Comparison of ENCODE assay signal across 10 mouse cellular contexts in the genomic region with DNA sequence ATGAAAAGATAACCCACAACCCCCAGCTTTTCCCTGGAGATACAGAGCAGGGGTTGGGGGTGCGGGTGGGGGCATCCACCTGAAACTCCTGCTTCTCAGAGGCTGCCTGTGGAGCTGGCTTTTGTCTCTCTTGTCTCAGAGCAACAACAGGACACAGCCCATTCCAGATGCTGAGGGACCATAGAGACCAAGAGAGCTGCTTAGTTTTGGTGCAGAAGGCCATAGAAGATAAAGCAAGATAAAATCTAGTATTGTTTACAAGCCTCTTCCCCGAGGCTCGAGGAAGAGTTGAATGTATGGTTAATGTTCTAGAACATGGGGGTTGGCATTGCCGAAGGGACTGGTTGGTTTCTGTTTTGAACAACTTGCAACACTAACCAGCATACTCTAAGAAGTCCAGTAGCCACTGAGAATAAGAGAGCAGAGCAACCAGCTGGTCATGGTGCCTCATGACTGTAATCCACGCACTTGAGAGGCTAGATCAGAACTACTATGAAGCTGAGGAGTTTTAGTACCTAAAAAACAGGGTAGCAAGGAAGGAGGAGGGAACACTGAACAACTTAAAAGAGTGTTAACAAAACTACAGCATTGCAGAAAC. TPM values are rescaled to one million over a fixed set of nuclear protein-coding genes. Genes with fewer than 3 reads are reported as not detected.
A peak's percentile ranks its signal among the peaks of the same experiment; 100 is the strongest.
DNase-seq lines count a peak whose midpoint lies in the region; ATAC-seq and TF ChIP-seq lines count a peak whose summit lies in the region.
"Had no signal": no experiment of that assay in that cellular context is flagged by ENCODE, and none has a peak within 500 bp of the region (broad histone marks: within the 10 kb centered on the region; RNA-seq: fewer than 3 reads in every experiment).

No protein-coding gene starts in this region.

- DNase-seq in kidney, postnatal 10 days, result no peak
- no peak for DNase-seq in embryonic facial prominence, embryonic 10.5 days (ENCODE audit: low spot score)
- DNase-seq in midbrain, postnatal 0 days (ENCODE audit: low spot score), result no peak
- no peak for DNase-seq in cerebellum, postnatal 14 days
- DNase-seq in cerebellum, adult 11 months, result no peak
- DNase-seq in frontal cortex, postnatal 14 days (ENCODE audit: low spot score in 2 of 2), result no peak
- DNase-seq: cerebellum, adult 8-10 months had no signal

- no peak overlapping the region for H3K4me3 ChIP-seq in kidney, embryonic 16.5 days (ENCODE audit: low read length)
- peak overlapping the region; percentile 97 for H3K4me3 ChIP-seq in embryonic facial prominence, embryonic 10.5 days
- no peak overlapping the region for H3K4me3 ChIP-seq in intestine, embryonic 15.5 days (replicated peaks)
- H3K4me3 ChIP-seq in midbrain, postnatal 0 days (ENCODE audit: low read depth, low read length), result no peak overlapping the region

- H3K4me1 ChIP-seq in kidney, embryonic 16.5 days (ENCODE audit: insufficient read depth, low read length), result peaks cover 28% of the 10 kb centered on the region
- peaks cover 30% of the 10 kb centered on the region for H3K4me1 ChIP-seq in embryonic facial prominence, embryonic 10.5 days
- peaks cover 10% of the 10 kb centered on the region for H3K4me1 ChIP-seq in intestine, embryonic 15.5 days (replicated peaks)
- peaks cover 8% of the 10 kb centered on the region; the same call in 1 of the 2 replicates for H3K4me1 ChIP-seq in midbrain, postnatal 0 days (ENCODE audit: insufficient read depth, low read length)

- H3K27ac ChIP-seq in kidney, embryonic 16.5 days (ENCODE audit: low read length), result no peak overlapping the region
- no peak overlapping the region for H3K27ac ChIP-seq in embryonic facial prominence, embryonic 10.5 days (replicated peaks)
- H3K27ac ChIP-seq in intestine, embryonic 15.5 days, result no peak overlapping the region
- H3K27ac ChIP-seq in midbrain, postnatal 0 days (ENCODE audit: low read depth, low read length), result no peak overlapping the region

- H3K9me3 ChIP-seq in kidney, embryonic 16.5 days (ENCODE audit: low read length), result no peaks in the 10 kb centered on the region
- no peaks in the 10 kb centered on the region for H3K9me3 ChIP-seq in embryonic facial prominence, embryonic 10.5 days
- H3K9me3 ChIP-seq in intestine, embryonic 15.5 days, result no peaks in the 10 kb centered on the region
- H3K9me3 ChIP-seq in midbrain, postnatal 0 days (ENCODE audit: low read length), result no peaks in the 10 kb centered on the region

- peak overlapping the region; percentile 20 for H3K9ac ChIP-seq in kidney, embryonic 16.5 days (replicated peaks; ENCODE audit: low read length)
- no peak overlapping the region for H3K9ac ChIP-seq in intestine, embryonic 15.5 days
- no peak overlapping the region for H3K9ac ChIP-seq in midbrain, postnatal 0 days (replicated peaks; ENCODE audit: low read length, poor library complexity, severe bottlenecking)

- no peak for ATAC-seq in kidney, embryonic 16.5 days (ENCODE audit: low FRiP score, low TSS enrichment)
- no peak for ATAC-seq in intestine, embryonic 15.5 days
- no peak for ATAC-seq in midbrain, postnatal 0 days (ENCODE audit: low FRiP score)

- WGBS in kidney, embryonic 16.5 days, result 73% methylated on average over 5 of the region's 5 CpGs
- WGBS in embryonic facial prominence, embryonic 10.5 days, result 84% methylated on average over 5 of the region's 5 CpGs
- WGBS in intestine, embryonic 15.5 days, result 70% methylated on average over 5 of the region's 5 CpGs
- WGBS in midbrain, postnatal 0 days, result 87% methylated on average over 5 of the region's 5 CpGs

- H3K4me2 ChIP-seq in kidney, embryonic 16.5 days (replicated peaks; ENCODE audit: low read depth, low read length), result peak overlapping the region; percentile 27; the same call in 1 of the 2 replicates
- peak overlapping the region; percentile 72 for H3K4me2 ChIP-seq in intestine, embryonic 15.5 days (replicated peaks)
- peak overlapping the region; percentile 73; the same call in 1 of the 2 replicates for H3K4me2 ChIP-seq in midbrain, postnatal 0 days (ENCODE audit: low read depth, low read length, poor library complexity, severe bottlenecking)

- H3K27me3 ChIP-seq in kidney, embryonic 16.5 days (ENCODE audit: insufficient read depth, low read length), result no peaks in the 10 kb centered on the region
- H3K27me3 ChIP-seq in embryonic facial prominence, embryonic 10.5 days (replicated peaks; ENCODE audit: low read depth, poor library complexity, severe bottlenecking), result no peaks in the 10 kb centered on the region
- no peaks in the 10 kb centered on the region for H3K27me3 ChIP-seq in intestine, embryonic 15.5 days (replicated peaks)
- H3K27me3 ChIP-seq in midbrain, postnatal 0 days (ENCODE audit: insufficient read depth, low read length), result no peaks in the 10 kb centered on the region

- peaks cover 12% of the 10 kb centered on the region; the same call in 1 of the 2 replicates for H3K36me3 ChIP-seq in kidney, embryonic 16.5 days (ENCODE audit: insufficient read depth, low read length)
- peaks cover 26% of the 10 kb centered on the region for H3K36me3 ChIP-seq in embryonic facial prominence, embryonic 10.5 days (replicated peaks)
- H3K36me3 ChIP-seq in intestine, embryonic 15.5 days, result 0 out of 2 replicates have a peak, but pooled peaks cover 5% of the 10 kb centered on the region
- H3K36me3 ChIP-seq in midbrain, postnatal 0 days (ENCODE audit: insufficient read depth, low read length), result no peaks in the 10 kb centered on the region

- no peak for TF ChIP-seq CTCF in midbrain, postnatal 0 days (IDR thresholded peaks at IDR 0.05)

RNA-seq across cellular contexts. Expression of gene Cpsf7, which starts 1.5 kb away (rescaled TPM):
- polyA plus RNA-seq in kidney, embryonic 16.5 days (2015; fragmentation: Nextera tagmentation; extraction: Ambion mirVana), result 47.5 and 53.0 TPM in 2 replicates
- polyA plus RNA-seq in embryonic facial prominence, embryonic 10.5 days (2016; fragmentation: Nextera tagmentation; extraction: Ambion mirVana), result 54.5 and 55.3 TPM in 2 replicates
- 30.8 and 36.3 TPM in 2 replicates for polyA plus RNA-seq in intestine, embryonic 15.5 days (2015; fragmentation: Nextera tagmentation; extraction: Ambion mirVana)
- total RNA-seq in midbrain, postnatal 0 days (2014; rRNA removed), result 55.7 and 62.3 TPM in 2 replicates
- 36.7 and 40.6 TPM in 2 replicates for polyA plus RNA-seq in midbrain, postnatal 0 days (2015; fragmentation: Nextera tagmentation; extraction: Ambion mirVana)

RNA-seq across cellular contexts. Expression of gene Sdhaf2, which starts 2.4 kb away (rescaled TPM):
- 65.1 and 66.0 TPM in 2 replicates for polyA plus RNA-seq in kidney, embryonic 16.5 days (2015; fragmentation: Nextera tagmentation; extraction: Ambion mirVana)
- 62.2 and 64.0 TPM in 2 replicates for polyA plus RNA-seq in embryonic facial prominence, embryonic 10.5 days (2016; fragmentation: Nextera tagmentation; extraction: Ambion mirVana)
- polyA plus RNA-seq in intestine, embryonic 15.5 days (2015; fragmentation: Nextera tagmentation; extraction: Ambion mirVana), result 57.2 and 58.3 TPM in 2 replicates
- total RNA-seq in midbrain, postnatal 0 days (2014; rRNA removed), result 51.5 and 54.4 TPM in 2 replicates
- 56.1 and 64.3 TPM in 2 replicates for polyA plus RNA-seq in midbrain, postnatal 0 days (2015; fragmentation: Nextera tagmentation; extraction: Ambion mirVana)

RNA-seq across cellular contexts. Expression of gene Tmem216, which starts 32.5 kb away (rescaled TPM):
- polyA plus RNA-seq in kidney, embryonic 16.5 days (2015; fragmentation: Nextera tagmentation; extraction: Ambion mirVana), result 51.9 and 53.0 TPM in 2 replicates
- 62.2 and 68.6 TPM in 2 replicates for polyA plus RNA-seq in embryonic facial prominence, embryonic 10.5 days (2016; fragmentation: Nextera tagmentation; extraction: Ambion mirVana)
- polyA plus RNA-seq in intestine, embryonic 15.5 days (2015; fragmentation: Nextera tagmentation; extraction: Ambion mirVana), result 34.5 and 34.9 TPM in 2 replicates
- total RNA-seq in midbrain, postnatal 0 days (2014; rRNA removed), result 23.1 and 33.8 TPM in 2 replicates
- 41.5 and 47.0 TPM in 2 replicates for polyA plus RNA-seq in midbrain, postnatal 0 days (2015; fragmentation: Nextera tagmentation; extraction: Ambion mirVana)

RNA-seq across cellular contexts. Expression of gene Ppp1r32, which starts 40.9 kb away (rescaled TPM):
- 0.13 TPM in 1 of 2 replicates, not detected in the other for polyA plus RNA-seq in kidney, embryonic 16.5 days (2015; fragmentation: Nextera tagmentation; extraction: Ambion mirVana)
- polyA plus RNA-seq in embryonic facial prominence, embryonic 10.5 days (2016; fragmentation: Nextera tagmentation; extraction: Ambion mirVana), result 0.29 and 0.39 TPM in 2 replicates
- 0.68 and 1.4 TPM in 2 replicates for polyA plus RNA-seq in intestine, embryonic 15.5 days (2015; fragmentation: Nextera tagmentation; extraction: Ambion mirVana)
- 4.9 and 7.8 TPM in 2 replicates for total RNA-seq in midbrain, postnatal 0 days (2014; rRNA removed)
- polyA plus RNA-seq in midbrain, postnatal 0 days (2015; fragmentation: Nextera tagmentation; extraction: Ambion mirVana), result 5.0 and 5.3 TPM in 2 replicates
- total RNA-seq: hematopoietic stem cell, adult 5-6 weeks had no signal

RNA-seq across cellular contexts. Expression of gene Cyb561a3, which starts 53.4 kb away (rescaled TPM):
- polyA plus RNA-seq in kidney, embryonic 16.5 days (2015; fragmentation: Nextera tagmentation; extraction: Ambion mirVana), result 20.0 and 21.6 TPM in 2 replicates
- polyA plus RNA-seq in embryonic facial prominence, embryonic 10.5 days (2016; fragmentation: Nextera tagmentation; extraction: Ambion mirVana), result 12.8 and 13.9 TPM in 2 replicates
- 17.0 and 19.2 TPM in 2 replicates for polyA plus RNA-seq in intestine, embryonic 15.5 days (2015; fragmentation: Nextera tagmentation; extraction: Ambion mirVana)
- total RNA-seq in midbrain, postnatal 0 days (2014; rRNA removed), result 19.1 and 32.0 TPM in 2 replicates
- 20.3 and 22.2 TPM in 2 replicates for polyA plus RNA-seq in midbrain, postnatal 0 days (2015; fragmentation: Nextera tagmentation; extraction: Ambion mirVana)
